ENCODE assay signal across 15 mouse cellular contexts in the genomic region with DNA sequence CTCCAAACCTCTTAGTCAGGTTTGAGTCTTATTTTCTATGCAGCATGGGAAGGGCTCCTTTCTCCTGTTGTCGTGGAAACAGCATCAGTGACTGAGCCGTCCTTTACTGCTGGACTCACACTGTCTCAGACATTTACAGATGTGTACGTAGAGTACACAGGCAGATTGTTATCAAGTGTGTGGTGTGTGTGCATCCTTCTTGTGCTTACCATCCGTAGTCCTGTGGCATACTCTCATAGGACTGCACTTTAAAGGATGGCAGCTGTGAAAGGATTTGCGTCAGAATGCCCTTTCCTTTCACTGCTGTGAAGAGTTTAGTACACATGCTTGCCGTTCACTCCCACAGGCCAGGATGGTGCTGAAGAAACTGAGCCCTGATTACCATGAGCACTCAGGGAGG.
DNase-seq lines count a peak whose midpoint lies in the region; ATAC-seq and TF ChIP-seq lines count a peak whose summit lies in the region.
"Had no signal": no experiment of that assay in that cellular context is flagged by ENCODE, and none has a peak within 500 bp of the region (broad histone marks: within the 10 kb centered on the region; RNA-seq: fewer than 3 reads in every experiment).

No protein-coding gene starts in this region.

- 21% methylated on average over 6 of the region's 6 CpGs for WGBS in hindbrain, embryonic 13.5 days
- 11% methylated on average over 6 of the region's 6 CpGs for WGBS in midbrain, postnatal 0 days

- peaks cover 8% of the 10 kb centered on the region; the same call in 1 of the 2 replicates for H3K4me1 ChIP-seq in hindbrain, embryonic 13.5 days (replicated peaks)
- H3K4me1 ChIP-seq in midbrain, postnatal 0 days (ENCODE audit: insufficient read depth, low read length) = no peaks in the 10 kb centered on the region
- H3K4me1 ChIP-seq: embryonic facial prominence, embryonic 13.5 days; limb, embryonic 15.5 days had no signal

- H3K9ac ChIP-seq in hindbrain, embryonic 13.5 days = no peak overlapping the region
- no peak overlapping the region for H3K9ac ChIP-seq in midbrain, postnatal 0 days (replicated peaks; ENCODE audit: low read length, poor library complexity, severe bottlenecking)
- H3K9ac ChIP-seq: embryonic facial prominence, embryonic 13.5 days; limb, embryonic 15.5 days; lung, embryonic 15.5 days had no signal

- H3K27me3 ChIP-seq in hindbrain, embryonic 13.5 days = no peaks in the 10 kb centered on the region
- no peaks in the 10 kb centered on the region for H3K27me3 ChIP-seq in midbrain, postnatal 0 days (ENCODE audit: insufficient read depth, low read length)
- H3K27me3 ChIP-seq: CH12.LX; embryonic facial prominence, embryonic 13.5 days; limb, embryonic 15.5 days; lung, embryonic 15.5 days had no signal

- H3K27ac ChIP-seq in hindbrain, embryonic 13.5 days = no peak overlapping the region
- H3K27ac ChIP-seq in midbrain, postnatal 0 days (ENCODE audit: low read depth, low read length) = no peak overlapping the region
- H3K27ac ChIP-seq: embryonic facial prominence, embryonic 13.5 days; kidney, postnatal 0 days; limb, embryonic 15.5 days; lung, embryonic 15.5 days had no signal

- TF ChIP-seq CTCF in midbrain, postnatal 0 days (IDR thresholded peaks at IDR 0.05) = no peak

- DNase-seq in ZHBTc4 (ENCODE audit: low read depth, low spot score) = peak; percentile 6
- DNase-seq in embryo, embryonic 10.5 days (ENCODE audit: low spot score) = peak; percentile 40
- DNase-seq in midbrain, postnatal 0 days (ENCODE audit: low spot score) = peak; percentile 6
- DNase-seq in cerebellum, postnatal 10 days = no peak
- no peak for DNase-seq in thymus, postnatal 0 days (ENCODE audit: low spot score)
- DNase-seq in gastrocnemius, adult 8-10 months (ENCODE audit: low spot score in 2 of 2) = no peak
- DNase-seq: adrenal gland, postnatal 14 days; cerebellum, adult 11-12 months; heart, postnatal 36 days had no signal

- no peaks in the 10 kb centered on the region for H3K36me3 ChIP-seq in hindbrain, embryonic 13.5 days
- H3K36me3 ChIP-seq in midbrain, postnatal 0 days (ENCODE audit: insufficient read depth, low read length) = no peaks in the 10 kb centered on the region
- H3K36me3 ChIP-seq: embryonic facial prominence, embryonic 13.5 days; limb, embryonic 15.5 days; lung, embryonic 15.5 days had no signal

- 0 out of 2 replicates have a peak, but pooled peaks have one; percentile 66 for ATAC-seq in hindbrain, embryonic 13.5 days (ENCODE audit: low FRiP score)
- peak; percentile 69; the same call in 1 of the 2 replicates for ATAC-seq in midbrain, postnatal 0 days (ENCODE audit: low FRiP score)

- H3K9me3 ChIP-seq in hindbrain, embryonic 13.5 days = no peaks in the 10 kb centered on the region
- no peaks in the 10 kb centered on the region for H3K9me3 ChIP-seq in midbrain, postnatal 0 days (ENCODE audit: low read length)
- H3K9me3 ChIP-seq: embryonic facial prominence, embryonic 13.5 days; limb, embryonic 15.5 days; lung, embryonic 15.5 days had no signal

- H3K4me2 ChIP-seq in hindbrain, embryonic 13.5 days = no peak overlapping the region
- 0 out of 2 replicates have a peak overlapping the region, but pooled peaks have one; percentile 22 for H3K4me2 ChIP-seq in midbrain, postnatal 0 days (ENCODE audit: low read depth, low read length, poor library complexity, severe bottlenecking)
- H3K4me2 ChIP-seq: embryonic facial prominence, embryonic 13.5 days; limb, embryonic 15.5 days; lung, embryonic 15.5 days had no signal

- no peak overlapping the region for H3K4me3 ChIP-seq in hindbrain, embryonic 13.5 days
- H3K4me3 ChIP-seq in midbrain, postnatal 0 days (ENCODE audit: low read depth, low read length) = no peak overlapping the region
- H3K4me3 ChIP-seq: embryonic facial prominence, embryonic 13.5 days; limb, embryonic 15.5 days; lung, embryonic 15.5 days had no signal

Comparison
In these comparisons a context has a peak if more than half of its experiments do, and no peak if none do; other contexts are left out.
1. DNase-seq: peak in ZHBTc4 (single experiment), embryo, embryonic 10.5 days (single experiment) and midbrain, postnatal 0 days (single experiment); none in cerebellum, postnatal 10 days (0 of 2), thymus, postnatal 0 days (single experiment) and gastrocnemius, adult 8-10 months (0 of 2).